Mouse (Mus musculus) forebrain, embryonic 16.5 days (tissue): Measurements from ENCODE around the gene B230118H07Rik. TPM values are rescaled to one million over a fixed set of nuclear protein-coding genes. Genes with fewer than 3 reads are reported as not detected.
A peak's percentile ranks its signal among the peaks of the same experiment; 100 is the strongest.

Experiments
- ATAC-seq: fragments of 200-750 bp; cut with Nextera tagmentation; 2 replicates; pipeline ENCODE4 v1.8.0; 2017; ENCODE audit warnings: mild to moderate bottlenecking, moderate library complexity
- H3K27ac ChIP-seq: fragments of 300-500 bp; sonication (generic); 2 replicates; pipeline ENCODE4 v1.5.1; 2014; ENCODE audit warnings: low read length, control low read depth
- H3K27me3 ChIP-seq: fragments of 300-500 bp; sonication (generic); replicated peaks from 2 replicates; pipeline ENCODE4 v1.6.1; 2014; ENCODE audit warnings: low read length; ENCODE audit not compliant: control insufficient read depth, insufficient read depth
- H3K36me3 ChIP-seq: fragments of 300-500 bp; sonication (generic); 2 replicates; pipeline ENCODE4 v1.6.1; 2014; ENCODE audit not compliant: control insufficient read depth, insufficient read depth
- H3K4me1 ChIP-seq: fragments of 300-500 bp; sonication (generic); replicated peaks from 2 replicates; pipeline ENCODE4 v1.6.1; 2014; ENCODE audit warnings: low read length; ENCODE audit not compliant: control insufficient read depth, insufficient read depth
- H3K4me2 ChIP-seq: fragments of 300-500 bp; sonication (generic); 2 replicates; pipeline ENCODE4 v1.6.1; 2014; ENCODE audit warnings: mild to moderate bottlenecking, low read length, control low read depth
- H3K4me3 ChIP-seq: fragments of 300-500 bp; sonication (generic); replicated peaks from 2 replicates; pipeline ENCODE4 v1.5.1; 2014; ENCODE audit warnings: mild to moderate bottlenecking, low read length, control low read depth
- H3K9ac ChIP-seq: fragments of 300-500 bp; sonication (generic); replicated peaks from 2 replicates; pipeline ENCODE4 v1.6.1; 2014; ENCODE audit warnings: low read depth, low read length, control low read depth
- H3K9me3 ChIP-seq: fragments of 300-500 bp; sonication (generic); 2 replicates; pipeline ENCODE4 v1.6.1; 2016; ENCODE audit warnings: low read length; ENCODE audit not compliant: control insufficient read depth
- WGBS: fragments of 180-500 bp; shearing (Covaris S2); extraction: QIAGEN DNeasy Blood & Tissue Kit; methylation state at CpG from one replicate; pipeline ENCODE4 v1.1.7; 2014; 5-methylcytosine and 5-hydroxymethylcytosine counted together
- polyA plus RNA-seq: library from polyadenylated mRNA; unstranded; fragments of >200 nt; fragmentation: Nextera tagmentation; extraction: Ambion mirVana; gene quantifications from 2 replicates; pipeline ENCODE4 v1.2.1, GENCODE M21; 2015

B230118H07Rik gene
- polyA plus RNA-seq, 1 experiment from 2014 or later = 44.4 TPM

- Histone ChIP-seq H3K27ac (peak overlapping the region; percentile 69), H3K4me2 (peak overlapping the region; percentile 19), H3K9ac (no peak overlapping the region; the same call in 1 of the 2 replicates), H3K4me3 (no peak overlapping the region), H3K4me1 (peaks cover 28% of the 10 kb centered on the region), H3K36me3 (no peaks in the 10 kb centered on the region), H3K9me3 (no peaks in the 10 kb centered on the region), H3K27me3 (no peaks in the 10 kb centered on the region; the same call in 1 of the 2 replicates)
- ATAC-seq = peak; percentile 80
- 4% methylated on average over 8 of the region's 8 CpGs for WGBS
These were observed 48.6 kb downstream of the B230118H07Rik start for GRCm38 (mm10) chr2:101600703-101601102.

GRCm38 (mm10) chr2:101598190-101599181, 50.8 kb downstream of the B230118H07Rik start:
- H3K4me3 ChIP-seq = 0 out of 2 replicates have a peak overlapping the region, but pooled peaks have one; percentile 18
- no peak overlapping the region for H3K27ac ChIP-seq
- 29% methylated on average over 13 of the region's 13 CpGs for WGBS
- no peaks in the 10 kb centered on the region; the same call in 1 of the 2 replicates for H3K27me3 ChIP-seq
- ATAC-seq = peak; percentile 36; the same call in 1 of the 2 replicates
- H3K9ac ChIP-seq = 0 out of 2 replicates have a peak overlapping the region, but pooled peaks have one; percentile 15
- peak overlapping the region; percentile 47 for H3K4me2 ChIP-seq
- H3K9me3 ChIP-seq = no peaks in the 10 kb centered on the region
- H3K4me1 ChIP-seq = peaks cover 28% of the 10 kb centered on the region
- H3K36me3 ChIP-seq = no peaks in the 10 kb centered on the region

GRCm38 (mm10) chr2:101597186-101597585, 52.1 kb downstream of the B230118H07Rik start:
- Histone ChIP-seq H3K4me3 (no peak overlapping the region), H3K4me2 (no peak overlapping the region), H3K4me1 (peaks cover 36% of the 10 kb centered on the region), H3K27ac (no peak overlapping the region), H3K9me3 (no peaks in the 10 kb centered on the region), H3K27me3 (no peaks in the 10 kb centered on the region), H3K9ac (no peak overlapping the region), H3K36me3 (no peaks in the 10 kb centered on the region)
- ATAC-seq = no peak

GRCm38 (mm10) chr2:101594681-101595080, 54.7 kb downstream of the B230118H07Rik start:
- Histone ChIP-seq H3K4me3 (no peak overlapping the region), H3K27me3 (no peaks in the 10 kb centered on the region), H3K4me1 (peaks cover 22% of the 10 kb centered on the region), H3K4me2 (no peak overlapping the region), H3K36me3 (no peaks in the 10 kb centered on the region), H3K27ac (no peak overlapping the region), H3K9me3 (no peaks in the 10 kb centered on the region), H3K9ac (no peak overlapping the region)
- ATAC-seq = no peak
- WGBS = 87% methylated on average over 5 of the region's 5 CpGs

- no peaks in the 10 kb centered on the region for H3K27me3 ChIP-seq
These were observed 56.4 kb downstream of the B230118H07Rik start for GRCm38 (mm10) chr2:101592886-101593285.

GRCm38 (mm10) chr2:101592023-101592841, 57.1 kb downstream of the B230118H07Rik start:
- Histone ChIP-seq H3K9me3 (no peaks in the 10 kb centered on the region), H3K9ac (no peak overlapping the region), H3K36me3 (no peaks in the 10 kb centered on the region), H3K4me2 (no peak overlapping the region), H3K27ac (0 out of 2 replicates have a peak overlapping the region, but pooled peaks have one; percentile 8), H3K27me3 (no peaks in the 10 kb centered on the region), H3K4me1 (peaks cover 10% of the 10 kb centered on the region), H3K4me3 (no peak overlapping the region)
- peak; percentile 88 for ATAC-seq
- 8% methylated on average over 10 of the region's 10 CpGs for WGBS

More at GRCm38 (mm10) chr2:101592886-101593285, 56.4 kb downstream of the B230118H07Rik start:
- no peak overlapping the region for H3K4me3 ChIP-seq
- no peaks in the 10 kb centered on the region for H3K9me3 ChIP-seq
- no peak overlapping the region for H3K9ac ChIP-seq
- H3K36me3 ChIP-seq = no peaks in the 10 kb centered on the region
- peak; percentile 55 for ATAC-seq
- no peak overlapping the region for H3K4me2 ChIP-seq
- no peak overlapping the region for H3K27ac ChIP-seq
- peaks cover 10% of the 10 kb centered on the region for H3K4me1 ChIP-seq
- 9% methylated on average over 8 of the region's 8 CpGs for WGBS

- H3K27me3 ChIP-seq = no peaks in the 10 kb centered on the region
- no peak overlapping the region for H3K4me3 ChIP-seq
- no peak overlapping the region for H3K4me2 ChIP-seq
- peaks cover 10% of the 10 kb centered on the region for H3K4me1 ChIP-seq
- H3K27ac ChIP-seq = no peak overlapping the region
- no peaks in the 10 kb centered on the region for H3K9me3 ChIP-seq
- H3K9ac ChIP-seq = no peak overlapping the region
- no peaks in the 10 kb centered on the region for H3K36me3 ChIP-seq
- no peak; the same call in 1 of the 2 replicates for ATAC-seq
- 28% methylated on average over 8 of the region's 8 CpGs for WGBS
These were observed 58.0 kb downstream of the B230118H07Rik start for GRCm38 (mm10) chr2:101591356-101591755.

- H3K4me2 ChIP-seq = no peak overlapping the region
- no peak overlapping the region for H3K27ac ChIP-seq
- H3K4me3 ChIP-seq = no peak overlapping the region
- WGBS = 77% methylated on average over 3 of the region's 3 CpGs
- no peaks in the 10 kb centered on the region for H3K36me3 ChIP-seq
- 0 out of 2 replicates have a peak, but pooled peaks cover 4% of the 10 kb centered on the region for H3K27me3 ChIP-seq
- no peaks in the 10 kb centered on the region for H3K9me3 ChIP-seq
- H3K4me1 ChIP-seq = 0 out of 2 replicates have a peak, but pooled peaks cover 4% of the 10 kb centered on the region
- no peak overlapping the region for H3K9ac ChIP-seq
- no peak for ATAC-seq
These were observed 67.9 kb downstream of the B230118H07Rik start for GRCm38 (mm10) chr2:101581418-101581817.
